Mouse (Mus musculus) liver, embryonic 16.5 days (tissue): ENCODE data around the gene Sh2d3c. TPM values are rescaled to one million over a fixed set of nuclear protein-coding genes. Genes with fewer than 3 reads are reported as not detected.

Source experiments
- ATAC-seq: fragments of 200-750 bp; cut with Nextera tagmentation; 2 replicates; pipeline ENCODE4 v1.8.0; 2017; ENCODE audit warnings: low read depth, mild to moderate bottlenecking, moderate number of reproducible peaks, moderate library complexity
- H3K27ac ChIP-seq: fragments of 300-500 bp; sonication (generic); 2 replicates; pipeline ENCODE4 v1.5.1; 2014; ENCODE audit warnings: mild to moderate bottlenecking, low read length
- H3K27me3 ChIP-seq: fragments of 300-500 bp; sonication (generic); 2 replicates; pipeline ENCODE4 v1.6.1; 2014; ENCODE audit warnings: low read depth, low read length, mixed read lengths; ENCODE audit not compliant: control insufficient read depth, insufficient read depth
- H3K36me3 ChIP-seq: fragments of 300-500 bp; sonication (generic); 2 replicates; pipeline ENCODE4 v1.6.1; 2014; ENCODE audit warnings: mild to moderate bottlenecking; ENCODE audit not compliant: control insufficient read depth, insufficient read depth
- H3K4me1 ChIP-seq: fragments of 300-500 bp; sonication (generic); 2 replicates; pipeline ENCODE4 v1.6.1; 2014; ENCODE audit warnings: low read depth, low read length, mixed read lengths; ENCODE audit not compliant: control insufficient read depth
- H3K4me2 ChIP-seq: fragments of 300-500 bp; sonication (generic); 2 replicates; pipeline ENCODE4 v1.6.1; 2014; ENCODE audit warnings: low read depth, low read length, mixed read lengths
- H3K4me3 ChIP-seq: fragments of 300-500 bp; sonication (generic); 2 replicates; pipeline ENCODE4 v1.5.1; 2014; ENCODE audit warnings: low read depth, mild to moderate bottlenecking, low read length
- H3K9ac ChIP-seq: fragments of 300-500 bp; sonication (generic); 2 replicates; pipeline ENCODE4 v1.6.1; 2014; ENCODE audit warnings: low read depth, low read length
- H3K9me3 ChIP-seq: fragments of 300-500 bp; sonication (generic); replicated peaks from 2 replicates; pipeline ENCODE4 v1.6.1; 2016; ENCODE audit warnings: low read length; ENCODE audit not compliant: control insufficient read depth
- WGBS: fragments of 180-500 bp; shearing (Covaris S2); extraction: QIAGEN DNeasy Blood & Tissue Kit; methylation state at CpG from one replicate; pipeline ENCODE4 v1.1.7; 2014; ENCODE audit not compliant: insufficient replicate concordance; 5-methylcytosine and 5-hydroxymethylcytosine counted together
- polyA plus RNA-seq: library from polyadenylated mRNA; unstranded; fragments of >200 nt; fragmentation: Nextera tagmentation; extraction: Ambion mirVana; gene quantifications from 2 replicates; pipeline ENCODE4 v1.2.1, GENCODE M21; 2015

Sh2d3c gene
- polyA plus RNA-seq, 1 experiment from 2014 or later, result 8.6 TPM

- ATAC-seq, result peak; percentile 81
- under 1% methylated on average over 59 of the region's 79 CpGs for WGBS
- Histone ChIP-seq H3K4me3 (peak within 1 kb of the TSS; percentile 84), H3K9me3 (no peaks in the 10 kb centered on the region), H3K27me3 (no peaks in the 10 kb centered on the region), H3K9ac (peak within 1 kb of the TSS; percentile 82), H3K4me2 (peak within 1 kb of the TSS; percentile 89), H3K36me3 (peaks cover 11% of the 10 kb centered on the region), H3K4me1 (peaks cover 28% of the 10 kb centered on the region), H3K27ac (peak within 1 kb of the TSS; percentile 89)
Observed at GRCm38 (mm10) chr2:32712934-32713817, 7.7 kb upstream of the Sh2d3c start, which contains the start of gene Cdk9. Gene Cdk9, minus strand, starts transcription at chr2:32713076.

DNA sequence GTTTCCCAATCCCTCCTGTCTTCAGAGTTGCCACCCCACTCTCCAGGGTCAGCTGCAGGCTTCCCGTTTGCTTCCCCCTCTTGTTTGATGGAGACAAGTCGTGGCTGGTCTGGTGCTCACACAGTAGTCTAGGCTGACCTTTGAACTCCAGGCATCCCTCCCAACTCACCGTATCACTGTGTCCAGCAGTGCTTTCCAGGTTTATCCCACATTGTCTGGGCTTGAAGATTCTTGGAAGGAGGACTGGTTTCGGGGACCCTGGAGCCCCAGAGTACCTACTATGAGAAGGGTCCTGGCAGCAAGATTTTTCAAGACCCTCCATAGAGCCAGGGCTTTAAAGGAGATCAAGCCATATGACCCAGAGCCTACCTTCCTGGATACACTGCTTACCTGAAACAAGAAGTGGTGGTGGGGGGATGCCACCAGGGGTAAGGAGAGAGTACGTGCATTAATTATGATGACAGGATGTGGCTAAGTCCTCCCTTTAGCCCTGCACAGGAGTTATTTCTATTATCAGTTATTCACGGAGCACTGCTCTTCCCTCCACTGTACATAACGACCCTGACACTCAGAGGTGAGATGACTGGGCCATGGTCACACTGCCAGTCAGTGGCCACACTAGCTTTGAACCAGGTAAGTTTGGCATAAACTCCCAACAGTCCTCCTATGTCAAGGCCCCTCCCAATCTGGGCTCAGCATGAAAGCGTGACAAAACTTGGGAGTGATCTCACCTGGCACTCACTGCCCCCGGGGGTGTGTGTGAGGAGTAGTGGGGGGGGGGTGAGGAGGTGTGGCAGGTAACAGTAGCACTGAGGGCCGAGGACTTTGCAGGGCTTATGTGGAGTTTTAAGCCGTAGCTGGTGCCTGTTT lies 6.5 kb upstream of the Sh2d3c start:
- WGBS, result 23% methylated on average over 11 of the region's 11 CpGs
- H3K27me3 ChIP-seq, result no peaks in the 10 kb centered on the region
- H3K4me3 ChIP-seq, result no peak overlapping the region
- ATAC-seq, result no peak
- peak overlapping the region; percentile 89 for H3K27ac ChIP-seq
- H3K9ac ChIP-seq, result peak overlapping the region; percentile 8; the same call in 1 of the 2 replicates
- H3K9me3 ChIP-seq, result no peaks in the 10 kb centered on the region
- H3K36me3 ChIP-seq, result peaks cover 7% of the 10 kb centered on the region
- H3K4me1 ChIP-seq, result peaks cover 28% of the 10 kb centered on the region
- H3K4me2 ChIP-seq, result no peak overlapping the region

DNA sequence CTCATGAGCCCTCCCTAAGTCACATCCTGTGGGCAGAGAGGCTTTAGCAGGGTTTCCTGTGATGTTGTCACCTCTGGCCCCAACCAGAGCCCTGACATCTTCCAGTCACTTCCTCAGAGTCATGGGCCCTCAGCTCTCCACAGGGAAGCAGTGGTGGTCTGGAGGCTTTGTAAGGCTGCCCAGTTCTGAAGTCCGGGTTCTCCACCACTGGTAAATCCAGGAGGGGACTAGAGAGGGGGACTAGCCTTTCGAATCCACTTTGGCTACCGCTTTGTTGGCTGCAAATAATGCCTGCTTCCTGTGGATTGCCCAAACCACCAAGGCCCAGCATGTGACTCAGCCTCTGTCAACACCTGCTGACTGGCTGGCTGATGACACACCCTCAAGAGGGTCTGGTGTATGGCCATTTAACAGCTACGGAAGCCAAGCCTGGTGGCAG lies 5.8 kb upstream of the Sh2d3c start:
- no peaks in the 10 kb centered on the region for H3K27me3 ChIP-seq
- no peak for ATAC-seq
- no peaks in the 10 kb centered on the region for H3K9me3 ChIP-seq
- peak overlapping the region; percentile 89 for H3K27ac ChIP-seq
- no peak overlapping the region for H3K9ac ChIP-seq
- no peak overlapping the region; the same call in 1 of the 2 replicates for H3K4me2 ChIP-seq
- H3K4me1 ChIP-seq, result peaks cover 28% of the 10 kb centered on the region
- H3K4me3 ChIP-seq, result no peak overlapping the region
- 10% methylated on average over 4 of the region's 4 CpGs for WGBS
- H3K36me3 ChIP-seq, result peaks cover under 1% of the 10 kb centered on the region

DNA sequence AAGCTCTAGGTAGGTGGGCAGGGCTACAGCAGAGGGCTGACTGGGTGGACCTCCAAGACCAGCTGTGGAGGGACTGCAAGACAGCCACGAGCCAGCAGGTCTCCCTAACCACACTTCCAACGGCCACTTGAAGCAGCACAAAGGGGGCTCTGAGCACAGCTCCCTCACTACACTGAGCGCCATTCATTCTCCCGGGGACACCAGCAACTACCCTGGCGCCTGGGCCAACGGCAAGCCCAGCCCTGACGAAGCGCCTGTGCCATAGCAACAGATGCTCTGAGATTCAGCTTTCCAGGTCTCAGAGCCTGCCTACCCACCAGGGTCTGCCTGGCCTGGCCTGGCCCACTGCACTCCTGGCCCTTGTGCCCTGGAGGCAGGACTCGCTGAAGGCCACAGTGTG lies 2.1 kb upstream of the Sh2d3c start:
- H3K4me3 ChIP-seq, result no peak overlapping the region

GRCm38 (mm10) chr2:32720053-32720452 lies 802 bp upstream of the Sh2d3c start:
- Histone ChIP-seq H3K4me3 (no peak overlapping the region), H3K4me2 (no peak overlapping the region), H3K4me1 (peaks cover under 1% of the 10 kb centered on the region), H3K27ac (no peak overlapping the region), H3K9me3 (no peaks in the 10 kb centered on the region), H3K36me3 (no peaks in the 10 kb centered on the region), H3K27me3 (no peaks in the 10 kb centered on the region), H3K9ac (no peak overlapping the region)
- WGBS, result 69% methylated on average over 3 of the region's 3 CpGs
- ATAC-seq, result no peak

More for the DNA sequence above, 2.1 kb upstream of the Sh2d3c start:
- no peak overlapping the region for H3K4me2 ChIP-seq
- no peaks in the 10 kb centered on the region for H3K27me3 ChIP-seq
- H3K27ac ChIP-seq, result no peak overlapping the region
- H3K4me1 ChIP-seq, result peaks cover 13% of the 10 kb centered on the region
- H3K9ac ChIP-seq, result no peak overlapping the region
- H3K36me3 ChIP-seq, result no peaks in the 10 kb centered on the region
- 45% methylated on average over 9 of the region's 9 CpGs for WGBS
- no peak for ATAC-seq
- H3K9me3 ChIP-seq, result no peaks in the 10 kb centered on the region

GRCm38 (mm10) chr2:32722046-32722445 lies 1.2 kb downstream of the Sh2d3c start:
- no peaks in the 10 kb centered on the region for H3K9me3 ChIP-seq
- no peaks in the 10 kb centered on the region for H3K36me3 ChIP-seq
- H3K27ac ChIP-seq, result peak overlapping the region; percentile 33; the same call in 1 of the 2 replicates
- H3K4me2 ChIP-seq, result peak overlapping the region; percentile 43
- peak overlapping the region; percentile 44 for H3K4me3 ChIP-seq
- peak overlapping the region; percentile 43; the same call in 1 of the 2 replicates for H3K9ac ChIP-seq
- WGBS, result 18% methylated on average over 6 of the region's 6 CpGs
- H3K27me3 ChIP-seq, result no peaks in the 10 kb centered on the region
- ATAC-seq, result no peak
- no peaks in the 10 kb centered on the region; the same call in none of the 2 replicates for H3K4me1 ChIP-seq

DNA sequence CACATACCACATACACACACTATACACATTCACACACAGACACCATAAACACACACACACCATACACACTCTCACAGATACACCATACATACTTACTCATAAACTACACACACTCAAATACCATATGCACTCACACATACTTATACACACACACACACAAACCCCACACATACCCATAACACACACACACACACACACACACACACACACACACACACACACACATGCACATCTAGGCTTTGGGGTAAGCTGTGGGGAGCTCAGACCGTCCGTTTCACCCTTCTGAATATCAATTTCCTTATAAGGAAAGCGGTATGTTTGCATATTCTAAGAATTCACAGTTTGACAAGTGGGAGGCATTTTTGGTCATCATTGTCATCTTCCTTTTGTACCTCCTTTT lies 1.7 kb downstream of the Sh2d3c start:
- H3K4me1 ChIP-seq, result no peaks in the 10 kb centered on the region; the same call in none of the 2 replicates
- no peak overlapping the region for H3K27ac ChIP-seq

GRCm38 (mm10) chr2:32724149-32724548 lies 3.3 kb downstream of the Sh2d3c start:
- Histone ChIP-seq H3K4me2 (no peak overlapping the region), H3K9me3 (no peaks in the 10 kb centered on the region), H3K4me1 (no peaks in the 10 kb centered on the region; the same call in 1 of the 2 replicates), H3K36me3 (no peaks in the 10 kb centered on the region), H3K27ac (no peak overlapping the region), H3K27me3 (no peaks in the 10 kb centered on the region), H3K4me3 (no peak overlapping the region), H3K9ac (no peak overlapping the region)
- no peak for ATAC-seq
- 65% methylated on average over 4 of the region's 4 CpGs for WGBS

More for the DNA sequence above, 1.7 kb downstream of the Sh2d3c start:
- no peaks in the 10 kb centered on the region for H3K27me3 ChIP-seq
- no peak overlapping the region for H3K9ac ChIP-seq
- no peaks in the 10 kb centered on the region for H3K9me3 ChIP-seq
- ATAC-seq, result no peak
- H3K36me3 ChIP-seq, result no peaks in the 10 kb centered on the region
- H3K4me3 ChIP-seq, result peak overlapping the region; percentile 44; the same call in 1 of the 2 replicates
- 43% methylated on average over 3 of the region's 3 CpGs for WGBS
- peak overlapping the region; percentile 24; the same call in 1 of the 2 replicates for H3K4me2 ChIP-seq
